Mouse (Mus musculus) CH12.LX (cell line): Measurements from ENCODE around the gene Snx4.

Source experiments
- CTCF ChIP-seq, 2 experiments: IDR thresholded peaks in 1 of 2; conservative IDR thresholded peaks in 1 of 2; 2 replicates each; pipeline ENCODE4 v1.5.1; 2011 to 2012; ENCODE audit warnings: low read depth in 2 of 2, low read length in 2 of 2, improper control_type of control experiment in 1 of 2, inconsistent platforms in 1 of 2, mild to moderate bottlenecking in 1 of 2, moderate library complexity in 1 of 2
- EP300 ChIP-seq: IDR thresholded peaks from 2 replicates; pipeline ENCODE4 v1.6.1; 2011; ENCODE audit warnings: low read length, improper control_type of control experiment
- JUN ChIP-seq: IDR thresholded peaks from 2 replicates; pipeline ENCODE4 v1.6.1; 2011; ENCODE audit warnings: low read depth, mild to moderate bottlenecking, low read length, improper control_type of control experiment, moderate library complexity; ENCODE audit not compliant: insufficient read depth
- KAT2A ChIP-seq: IDR thresholded peaks from 2 replicates; pipeline ENCODE4 v1.6.1; 2012; ENCODE audit warnings: low read length, improper control_type of control experiment, inconsistent platforms; ENCODE audit not compliant: insufficient replicate concordance
- MAFK ChIP-seq: IDR thresholded peaks from 2 replicates; pipeline ENCODE4 v1.6.1; 2011; ENCODE audit warnings: low read length, improper control_type of control experiment; ENCODE audit not compliant: insufficient replicate concordance
- MAX ChIP-seq: IDR thresholded peaks from 2 replicates; pipeline ENCODE4 v1.6.1; 2011; ENCODE audit warnings: low read length, improper control_type of control experiment
- MEF2A ChIP-seq: IDR thresholded peaks from 2 replicates; pipeline ENCODE4 v1.6.1; 2014; ENCODE audit warnings: low read depth, mild to moderate bottlenecking, inconsistent platforms, low read length, improper control_type of control experiment, borderline replicate concordance
- TBP ChIP-seq: conservative IDR thresholded peaks from 2 replicates; pipeline ENCODE4 v1.6.1; 2011; ENCODE audit warnings: low read depth, low read length, improper control_type of control experiment

DNA sequence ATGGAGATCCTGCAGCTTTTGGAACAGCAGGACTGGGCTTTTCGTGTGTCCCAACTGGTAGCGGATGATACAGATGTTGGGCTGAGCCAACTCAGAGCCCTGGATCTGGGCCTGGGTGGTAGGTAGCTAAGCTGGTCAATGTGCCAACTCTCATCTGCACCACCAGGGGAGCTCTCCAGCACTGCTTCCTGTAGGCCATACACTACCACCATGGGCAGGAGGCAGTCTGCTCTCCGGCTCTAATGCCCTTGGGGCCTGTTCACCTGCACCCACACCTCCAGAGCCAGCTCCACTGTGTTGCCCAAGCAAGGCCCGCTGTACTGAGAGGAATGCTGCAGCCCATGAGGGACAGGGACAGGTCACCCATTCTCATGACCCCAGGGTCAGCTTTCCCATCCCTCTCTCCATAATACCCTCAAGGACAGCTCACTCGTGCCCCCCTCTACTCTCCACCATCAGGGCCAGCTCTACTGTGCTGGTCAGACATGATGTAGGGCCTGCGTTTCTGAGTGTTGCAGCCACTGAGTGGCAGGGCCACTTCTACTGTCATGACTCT, 7.0 kb upstream of the Snx4 start:
- TF ChIP-seq KAT2A (no peak), MAX (no peak), MAFK (no peak), TBP (no peak), JUN (no peak), EP300 (no peak), CTCF (conservative IDR thresholded peaks at IDR 0.05 in 1 of 2, IDR thresholded peaks at IDR 0.05 in 1 of 2; ENCODE audit: low read depth in 2 of 2, low read length in 2 of 2) (peak; percentile 51 to 62), MEF2A (no peak)
